Mouse (Mus musculus) cortical plate, adult 2 months (tissue): ENCODE data around the gene Casp7.

ENCODE experiments used
- CTCF ChIP-seq: fragments of 200-500 bp; IDR thresholded peaks from 2 replicates; pipeline ENCODE4 v1.5.1; 2011; ENCODE audit warnings: mild to moderate bottlenecking, control low read depth, low read length; ENCODE audit not compliant: insufficient read depth; ENCODE audit errors: extremely low read depth
- POLR2A ChIP-seq: fragments of 200-500 bp; IDR thresholded peaks from 2 replicates; pipeline ENCODE4 v1.6.1; 2011; ENCODE audit warnings: mild to moderate bottlenecking, low read length, control low read depth; ENCODE audit not compliant: insufficient read depth; ENCODE audit errors: extremely low read depth

DNA sequence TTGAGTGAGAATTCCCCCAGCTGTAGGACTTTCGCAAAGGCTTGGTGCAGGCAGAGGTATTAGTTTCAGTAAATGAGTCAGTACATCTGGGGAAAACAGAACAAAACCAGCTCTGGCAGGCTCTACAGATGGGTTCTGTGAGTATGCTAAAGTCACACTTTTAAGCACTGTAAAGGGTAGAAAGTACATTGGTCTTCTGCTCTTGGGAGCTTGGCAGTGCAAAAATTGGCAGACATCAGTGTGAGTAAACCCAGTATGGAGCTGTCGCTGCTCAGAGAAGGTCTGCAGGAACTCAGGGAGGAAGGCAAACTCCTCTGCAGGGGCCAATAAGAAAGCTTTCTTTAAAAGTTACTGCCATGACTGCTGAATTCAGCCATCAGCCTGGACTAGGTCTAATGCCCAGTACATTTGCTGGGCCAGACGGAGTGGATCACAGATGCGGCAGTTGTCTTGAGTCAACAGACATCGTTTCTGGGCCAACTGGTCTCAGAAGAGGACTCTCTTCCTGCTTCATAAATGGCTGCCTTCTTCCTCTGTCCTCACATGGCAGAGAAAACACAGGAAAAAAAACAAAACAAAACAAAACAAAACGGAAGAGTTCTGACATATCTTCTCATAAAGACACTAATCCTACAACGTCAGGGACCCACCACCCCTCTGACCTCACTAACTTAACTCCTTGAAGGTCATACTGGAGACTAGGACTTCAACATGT is 41.6 kb downstream of the Casp7 start:
- TF ChIP-seq POLR2A, result no peak
- no peak for TF ChIP-seq CTCF
